Mouse (Mus musculus) hindbrain, embryonic 16.5 days (tissue): ENCODE results near the gene Tm7sf3. TPM values are rescaled to one million over a fixed set of nuclear protein-coding genes. Genes with fewer than 3 reads are reported as not detected.

Source experiments
- ATAC-seq: fragments of 200-750 bp; cut with Nextera tagmentation; 2 replicates; pipeline ENCODE4 v1.8.0; 2017; ENCODE audit warnings: moderate TSS enrichment, moderate library complexity
- H3K27ac ChIP-seq: fragments of 300-500 bp; sonication (generic); 2 replicates; pipeline ENCODE4 v1.5.1; 2014; ENCODE audit warnings: low read depth, mild to moderate bottlenecking, control low read depth, low read length, moderate library complexity
- H3K27me3 ChIP-seq: fragments of 300-500 bp; sonication (generic); replicated peaks from 2 replicates; pipeline ENCODE4 v1.6.1; 2014; ENCODE audit warnings: low read length; ENCODE audit not compliant: control insufficient read depth, insufficient read depth
- H3K36me3 ChIP-seq: fragments of 300-500 bp; sonication (generic); 2 replicates; pipeline ENCODE4 v1.6.1; 2014; ENCODE audit warnings: mild to moderate bottlenecking, low read length, moderate library complexity, mixed read lengths; ENCODE audit not compliant: control insufficient read depth, insufficient read depth
- H3K4me1 ChIP-seq: fragments of 300-500 bp; sonication (generic); 2 replicates; pipeline ENCODE4 v1.6.1; 2014; ENCODE audit warnings: low read depth, low read length; ENCODE audit not compliant: control insufficient read depth, insufficient read depth
- H3K4me2 ChIP-seq: fragments of 300-500 bp; sonication (generic); 2 replicates; pipeline ENCODE4 v1.6.1; 2014; ENCODE audit warnings: mild to moderate bottlenecking, low read length, control low read depth, moderate library complexity
- H3K4me3 ChIP-seq: fragments of 300-500 bp; sonication (generic); 2 replicates; pipeline ENCODE4 v1.5.1; 2014; ENCODE audit warnings: mild to moderate bottlenecking, low read length, control low read depth, moderate library complexity
- H3K9ac ChIP-seq: fragments of 300-500 bp; sonication (generic); 2 replicates; pipeline ENCODE4 v1.6.1; 2014; ENCODE audit warnings: low read depth, mild to moderate bottlenecking, control low read depth, low read length, moderate library complexity
- H3K9me3 ChIP-seq: fragments of 300-500 bp; sonication (generic); 2 replicates; pipeline ENCODE4 v1.6.1; 2014; ENCODE audit warnings: mild to moderate bottlenecking, low read length, moderate library complexity; ENCODE audit not compliant: control insufficient read depth
- WGBS: fragments of 180-500 bp; shearing (Covaris S2); extraction: QIAGEN DNeasy Blood & Tissue Kit; methylation state at CpG from one replicate; pipeline ENCODE4 v1.1.7; 2014; 5-methylcytosine and 5-hydroxymethylcytosine counted together
- polyA plus RNA-seq: library from polyadenylated mRNA; unstranded; fragments of >200 nt; fragmentation: Nextera tagmentation; extraction: Ambion mirVana; gene quantifications from 2 replicates; pipeline ENCODE4 v1.2.1, GENCODE M21; 2015

Tm7sf3 gene
- 33.4 and 35.5 TPM in 2 replicates for polyA plus RNA-seq

DNA sequence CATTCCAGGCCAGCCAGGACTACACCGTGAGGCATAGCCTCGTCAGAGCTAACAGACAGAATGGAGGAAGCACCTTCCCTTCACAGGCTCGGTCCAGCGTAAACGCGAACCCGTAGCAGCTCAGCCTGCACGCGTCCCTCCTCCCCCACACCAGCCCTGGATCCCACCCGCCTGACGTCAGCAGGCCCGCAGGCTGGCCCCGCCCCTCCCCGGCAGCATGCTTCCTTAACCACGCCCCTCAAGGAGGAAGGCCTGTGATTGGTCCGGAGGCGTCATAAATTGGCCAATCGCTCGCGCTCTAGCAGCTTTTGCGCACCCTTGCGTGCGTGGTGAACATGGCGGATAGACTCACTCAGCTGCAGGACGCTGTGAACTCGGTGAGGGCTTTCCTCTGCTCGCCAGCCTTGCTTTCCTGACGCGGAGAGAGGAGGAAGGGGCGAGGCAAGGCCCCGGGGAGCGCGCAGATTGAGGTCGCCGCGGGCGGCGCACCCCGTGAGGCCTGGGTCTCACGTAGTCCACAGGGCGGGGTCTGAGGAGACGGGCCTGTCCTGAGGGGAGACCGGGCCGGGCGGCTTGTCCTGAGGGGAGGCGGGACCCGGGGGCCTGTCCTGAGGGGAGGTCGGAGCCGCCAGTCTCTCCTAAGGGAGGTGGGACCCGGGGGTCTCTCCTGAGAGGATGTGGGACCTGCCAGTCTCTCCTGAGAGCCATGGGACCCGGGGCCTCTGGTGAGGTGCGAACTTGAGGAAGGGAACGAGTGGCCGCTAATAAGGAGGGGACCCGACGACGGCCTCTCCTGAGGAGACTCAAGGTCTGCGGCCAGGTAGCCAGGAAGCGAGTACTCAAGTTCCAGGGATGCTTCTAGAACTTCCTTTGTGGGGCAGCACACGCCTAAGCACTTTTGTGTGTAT is at the start of gene Tm7sf3, which contains the start of gene Med21:
Tm7sf3 (minus strand) TSS at position 549 of the 908 bp plus-strand sequence.
Med21 (plus strand) TSS at position 272 of the 908 bp plus-strand sequence.
- no peaks in the 10 kb centered on the region for H3K36me3 ChIP-seq
- WGBS = under 1% methylated on average over 57 of the region's 60 CpGs
- ATAC-seq = peak; percentile 98
- no peaks in the 10 kb centered on the region for H3K9me3 ChIP-seq
- no peaks in the 10 kb centered on the region for H3K27me3 ChIP-seq
- peaks cover 8% of the 10 kb centered on the region for H3K4me1 ChIP-seq
- H3K9ac ChIP-seq = peak within 1 kb of the TSS; percentile 90
- peak within 1 kb of the TSS; percentile 78 for H3K4me2 ChIP-seq
- peak within 1 kb of the TSS; percentile 76 for H3K4me3 ChIP-seq
- peak within 1 kb of the TSS; percentile 76 for H3K27ac ChIP-seq

GRCm38 (mm10) chr6:146688861-146689260 is 46.2 kb upstream of the Tm7sf3 start:
- no peak overlapping the region for H3K27ac ChIP-seq
- no peak overlapping the region for H3K9ac ChIP-seq
- H3K4me3 ChIP-seq = no peak overlapping the region
- no peaks in the 10 kb centered on the region for H3K36me3 ChIP-seq
- H3K4me2 ChIP-seq = no peak overlapping the region
- ATAC-seq = no peak
- H3K4me1 ChIP-seq = no peaks in the 10 kb centered on the region
- 80% methylated on average over 5 of the region's 5 CpGs for WGBS
- no peaks in the 10 kb centered on the region for H3K9me3 ChIP-seq
- H3K27me3 ChIP-seq = no peaks in the 10 kb centered on the region

GRCm38 (mm10) chr6:146688010-146688409 is 45.4 kb upstream of the Tm7sf3 start:
- H3K4me1 ChIP-seq = no peaks in the 10 kb centered on the region
- WGBS = 85% methylated on average over 7 of the region's 7 CpGs
- H3K4me3 ChIP-seq = no peak overlapping the region
- H3K27ac ChIP-seq = no peak overlapping the region
- H3K27me3 ChIP-seq = no peaks in the 10 kb centered on the region
- ATAC-seq = no peak
- H3K4me2 ChIP-seq = no peak overlapping the region
- no peak overlapping the region for H3K9ac ChIP-seq
- no peaks in the 10 kb centered on the region for H3K36me3 ChIP-seq
- H3K9me3 ChIP-seq = no peaks in the 10 kb centered on the region

- no peaks in the 10 kb centered on the region for H3K36me3 ChIP-seq
- no peaks in the 10 kb centered on the region for H3K27me3 ChIP-seq
- H3K4me3 ChIP-seq = no peak overlapping the region
- H3K4me2 ChIP-seq = no peak overlapping the region
- 80% methylated on average over 5 of the region's 5 CpGs for WGBS
- no peak overlapping the region for H3K27ac ChIP-seq
- no peaks in the 10 kb centered on the region for H3K4me1 ChIP-seq
- no peak for ATAC-seq
- no peaks in the 10 kb centered on the region for H3K9me3 ChIP-seq
- no peak overlapping the region for H3K9ac ChIP-seq
These were observed 44.0 kb upstream of the Tm7sf3 start for GRCm38 (mm10) chr6:146686463-146687196.

DNA sequence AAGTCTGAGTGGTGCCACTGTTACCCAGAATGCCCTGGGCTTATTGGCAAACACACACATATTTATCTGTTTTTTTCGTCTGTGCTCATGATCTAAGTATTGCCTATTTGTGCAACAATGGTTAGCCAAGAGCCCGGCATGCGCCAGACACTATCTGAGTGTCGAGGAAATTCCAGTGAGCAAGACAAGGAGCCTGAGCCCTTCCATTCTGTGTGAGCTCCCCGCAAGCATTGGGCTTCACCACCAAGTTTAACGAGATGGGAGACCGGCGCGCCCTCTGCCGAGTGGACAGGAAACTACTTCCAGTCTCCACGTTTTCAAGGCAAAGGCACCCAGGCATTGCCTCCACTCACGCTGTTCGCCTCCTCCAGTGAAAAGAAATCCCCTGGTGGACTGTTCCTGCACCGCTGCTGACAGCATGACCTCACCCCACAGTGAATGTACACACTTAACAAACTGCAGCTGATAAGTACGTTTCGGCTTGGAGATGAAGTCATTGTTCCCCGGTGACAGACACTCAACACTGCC is 43.2 kb upstream of the Tm7sf3 start:
- H3K36me3 ChIP-seq = no peaks in the 10 kb centered on the region
- no peak for ATAC-seq
- no peak overlapping the region for H3K27ac ChIP-seq
- no peaks in the 10 kb centered on the region for H3K9me3 ChIP-seq
- no peak overlapping the region for H3K4me3 ChIP-seq
- no peaks in the 10 kb centered on the region for H3K27me3 ChIP-seq
- H3K4me2 ChIP-seq = no peak overlapping the region
- H3K4me1 ChIP-seq = no peaks in the 10 kb centered on the region
- WGBS = 82% methylated on average over 17 of the region's 17 CpGs
- no peak overlapping the region for H3K9ac ChIP-seq

GRCm38 (mm10) chr6:146683881-146684280 is 41.3 kb upstream of the Tm7sf3 start:
- H3K9me3 ChIP-seq = peaks cover 4% of the 10 kb centered on the region
- H3K4me3 ChIP-seq = no peak overlapping the region
- no peak for ATAC-seq
- no peak overlapping the region for H3K4me2 ChIP-seq
- H3K36me3 ChIP-seq = no peaks in the 10 kb centered on the region
- H3K27ac ChIP-seq = no peak overlapping the region
- WGBS = 81% methylated on average over 4 of the region's 4 CpGs
- H3K27me3 ChIP-seq = no peaks in the 10 kb centered on the region
- no peak overlapping the region for H3K9ac ChIP-seq
- H3K4me1 ChIP-seq = no peaks in the 10 kb centered on the region

DNA sequence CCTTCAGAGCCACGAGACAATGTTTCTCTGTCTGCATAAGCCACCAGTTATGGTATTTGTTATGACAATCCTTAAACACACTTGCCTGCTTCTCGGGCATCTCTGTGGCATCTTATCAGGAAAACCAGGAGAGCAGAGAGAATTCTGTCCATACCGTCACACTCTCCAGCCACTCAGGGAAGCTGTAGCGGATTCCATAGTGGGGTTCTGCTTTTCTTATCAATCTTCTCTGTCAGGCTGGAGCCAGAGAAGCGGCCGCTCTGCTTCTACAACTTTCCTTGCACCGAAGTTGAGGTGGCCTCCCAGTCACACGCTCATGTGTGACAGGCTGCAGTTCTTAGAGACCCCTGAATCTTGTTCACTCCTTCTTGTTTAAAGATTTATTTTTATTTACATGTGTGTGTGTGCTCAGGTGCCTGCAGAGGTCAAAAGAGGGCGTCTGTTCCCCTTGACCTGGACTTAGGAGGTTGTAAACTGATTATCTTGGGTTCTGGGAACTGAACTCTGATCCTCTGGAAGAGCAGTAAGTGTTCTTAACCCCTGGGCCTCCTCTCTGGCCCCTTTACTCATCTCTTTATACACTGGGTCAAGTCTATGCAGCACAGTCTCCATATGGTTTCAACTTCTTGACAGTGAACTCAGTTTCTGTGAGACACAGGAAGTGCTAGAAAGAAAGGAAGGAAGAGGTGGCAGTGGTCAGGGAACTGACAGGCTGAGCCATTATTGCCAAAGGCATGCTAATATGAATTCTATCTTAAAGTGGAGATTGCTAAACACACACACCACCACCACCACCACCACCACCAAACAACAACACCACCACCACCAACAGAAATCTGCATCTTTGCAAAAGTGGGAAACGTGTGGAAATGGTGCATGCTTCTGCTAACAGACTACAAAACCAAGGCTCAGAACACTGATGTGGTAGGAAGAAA is 35.8 kb upstream of the Tm7sf3 start:
- no peaks in the 10 kb centered on the region for H3K36me3 ChIP-seq
- ATAC-seq = no peak
- no peaks in the 10 kb centered on the region for H3K27me3 ChIP-seq
- H3K9ac ChIP-seq = no peak overlapping the region
- H3K9me3 ChIP-seq = peaks cover 4% of the 10 kb centered on the region
- H3K4me2 ChIP-seq = no peak overlapping the region
- H3K4me3 ChIP-seq = no peak overlapping the region
- H3K4me1 ChIP-seq = no peaks in the 10 kb centered on the region
- 82% methylated on average over 10 of the region's 10 CpGs for WGBS
- no peak overlapping the region for H3K27ac ChIP-seq

GRCm38 (mm10) chr6:146676904-146677303 is 34.3 kb upstream of the Tm7sf3 start:
- Histone ChIP-seq H3K27me3 (no peaks in the 10 kb centered on the region), H3K4me3 (no peak overlapping the region), H3K4me1 (no peaks in the 10 kb centered on the region), H3K4me2 (no peak overlapping the region), H3K36me3 (no peaks in the 10 kb centered on the region), H3K9ac (no peak overlapping the region), H3K27ac (no peak overlapping the region), H3K9me3 (peaks cover 4% of the 10 kb centered on the region)
- 84% methylated on average over 10 of the region's 10 CpGs for WGBS
- no peak for ATAC-seq
